8 mouse cellular contexts compared by ENCODE assay signal in genomic region chr10:80702536-80703390, GRCm38 (mm10). TPM values are rescaled to one million over a fixed set of nuclear protein-coding genes. Genes with fewer than 3 reads are reported as not detected.
A peak's percentile ranks its signal among the peaks of the same experiment; 100 is the strongest.
DNase-seq lines count a peak whose midpoint lies in the region; ATAC-seq and TF ChIP-seq lines count a peak whose summit lies in the region.

No protein-coding gene starts in this region.

- TF ChIP-seq RAD21 in MEL (IDR thresholded peaks at IDR 0.05; ENCODE audit: low read depth, low read length): no peak

- DNase-seq in MEL (ENCODE audit: low read depth, low spot score): peak; percentile 97
- DNase-seq in cerebellum, adult 2 months: peak; percentile 95 to 96
- peak; percentile 92 for DNase-seq in forelimb bud, embryonic 11.5 days (ENCODE audit: low read depth, low spot score)
- DNase-seq in hindbrain, embryonic 10.5 days (ENCODE audit: low spot score): peak; percentile 94
- DNase-seq in layer of hippocampus, adult 9-11 months: peak; percentile 98
- peak; percentile 98 for DNase-seq in lung, postnatal 0 days (ENCODE audit: low spot score)
- DNase-seq in ovary, postnatal 14 days (ENCODE audit: low spot score): peak; percentile 92
- peak; percentile 91 for DNase-seq in thymus, postnatal 14 days

- peaks cover 17 to 33% of the 10 kb centered on the region in 2 experiments for H3K4me1 ChIP-seq in MEL (ENCODE audit: control insufficient read depth in 1 of 2, insufficient read depth in 2 of 2, low read length in 2 of 2)
- peaks cover 28% of the 10 kb centered on the region for H3K4me1 ChIP-seq in cerebellum, adult 2 months (ENCODE audit: control insufficient read depth, insufficient read depth, low read length)
- H3K4me1 ChIP-seq in hindbrain, embryonic 10.5 days (replicated peaks): peaks cover 57% of the 10 kb centered on the region
- H3K4me1 ChIP-seq in lung, postnatal 0 days (ENCODE audit: insufficient read depth, low read depth, low read length): peaks cover 15% of the 10 kb centered on the region

- H3K9me3 ChIP-seq in MEL (replicated peaks; ENCODE audit: insufficient read depth, low read length): no peaks in the 10 kb centered on the region
- H3K9me3 ChIP-seq in hindbrain, embryonic 10.5 days: no peaks in the 10 kb centered on the region
- H3K9me3 ChIP-seq in lung, postnatal 0 days (ENCODE audit: low read length): no peaks in the 10 kb centered on the region

- no peak for TF ChIP-seq CTCF in MEL (IDR thresholded peaks at IDR 0.05 in 2 of 3, conservative IDR thresholded peaks at IDR 0.05 in 1 of 3; ENCODE audit: control insufficient read depth in 1 of 3, insufficient read depth in 1 of 3, low read depth in 2 of 3, low read length in 3 of 3, poor library complexity in 1 of 3, severe bottlenecking in 1 of 3)
- no peak for TF ChIP-seq CTCF in cerebellum, adult 2 months (IDR thresholded peaks at IDR 0.05; ENCODE audit: borderline replicate concordance, insufficient read depth, low read depth, low read length)
- TF ChIP-seq CTCF in lung, postnatal 0 days (IDR thresholded peaks at IDR 0.05): peak; percentile 29

- H3K27ac ChIP-seq in MEL (ENCODE audit: control insufficient read depth, low read depth, low read length): peak overlapping the region; percentile 64
- peak overlapping the region; percentile 32 for H3K27ac ChIP-seq in cerebellum, adult 2 months (ENCODE audit: insufficient read depth, low read length)
- H3K27ac ChIP-seq in hindbrain, embryonic 10.5 days: peak overlapping the region; percentile 88
- H3K27ac ChIP-seq in lung, postnatal 0 days (ENCODE audit: low read length): peak overlapping the region; percentile 89

- H3K79me2 ChIP-seq in MEL (ENCODE audit: control insufficient read depth, insufficient read depth, low read length, poor library complexity): peaks cover 4% of the 10 kb centered on the region

- TF ChIP-seq EP300 in MEL (IDR thresholded peaks at IDR 0.05; ENCODE audit: low read depth in 1 of 2, low read length in 2 of 2): no peak
- no peak for TF ChIP-seq EP300 in lung, postnatal 0 days (IDR thresholded peaks at IDR 0.05)

- TF ChIP-seq POLR2A in MEL (IDR thresholded peaks at IDR 0.05; ENCODE audit: control insufficient read depth in 1 of 2, insufficient read depth in 1 of 2, low read depth in 1 of 2, low read length in 2 of 2, poor library complexity in 1 of 2): no peak
- TF ChIP-seq POLR2A in cerebellum, adult 2 months (IDR thresholded peaks at IDR 0.05; ENCODE audit: borderline replicate concordance, insufficient read depth, low read length): peak; percentile 62; the same call in 1 of the 2 replicates

- ATAC-seq in lung, postnatal 0 days: peak; percentile 87

- peaks cover 0 to 20% of the 10 kb centered on the region in 2 experiments; a peak in 2 of 4 replicates for H3K36me3 ChIP-seq in MEL (ENCODE audit: control insufficient read depth in 1 of 2, insufficient read depth in 2 of 2, low read length in 2 of 2)
- peaks cover 37% of the 10 kb centered on the region for H3K36me3 ChIP-seq in hindbrain, embryonic 10.5 days
- peaks cover 6% of the 10 kb centered on the region for H3K36me3 ChIP-seq in lung, postnatal 0 days (ENCODE audit: insufficient read depth, low read length)

- H3K27me3 ChIP-seq in MEL (ENCODE audit: control insufficient read depth in 1 of 2, insufficient read depth in 2 of 2, low read length in 2 of 2): no peaks in the 10 kb centered on the region
- H3K27me3 ChIP-seq in cerebellum, adult 2 months (ENCODE audit: control insufficient read depth, insufficient read depth, low read length): no peaks in the 10 kb centered on the region
- H3K27me3 ChIP-seq in hindbrain, embryonic 10.5 days (ENCODE audit: insufficient read depth, poor library complexity, severe bottlenecking): no peaks in the 10 kb centered on the region
- H3K27me3 ChIP-seq in lung, postnatal 0 days (replicated peaks; ENCODE audit: insufficient read depth, low read length): no peaks in the 10 kb centered on the region

- WGBS in cerebellum, adult 2 months: under 1% methylated on average over 47 of the region's 47 CpGs
- 2% methylated on average over 47 of the region's 47 CpGs for WGBS in hindbrain, embryonic 10.5 days
- WGBS in lung, postnatal 0 days: 2% methylated on average over 47 of the region's 47 CpGs

- peak overlapping the region; percentile 64 for H3K4me2 ChIP-seq in lung, postnatal 0 days (replicated peaks; ENCODE audit: low read depth, low read length)

- peak overlapping the region; percentile 60 to 93 for H3K4me3 ChIP-seq in MEL (ENCODE audit: control insufficient read depth in 1 of 2, insufficient read depth in 1 of 2, low read depth in 2 of 2, low read length in 2 of 2)
- H3K4me3 ChIP-seq in cerebellum, adult 2 months (replicated peaks; ENCODE audit: insufficient read depth, low read depth, low read length): peak overlapping the region; percentile 68
- H3K4me3 ChIP-seq in hindbrain, embryonic 10.5 days: peak overlapping the region; percentile 73
- peak overlapping the region; percentile 43 for H3K4me3 ChIP-seq in lung, postnatal 0 days (ENCODE audit: low read depth, low read length)

- peak overlapping the region; percentile 63 for H3K9ac ChIP-seq in MEL (ENCODE audit: control insufficient read depth, low read depth, low read length, poor library complexity, severe bottlenecking)
- H3K9ac ChIP-seq in lung, postnatal 0 days (replicated peaks; ENCODE audit: low read depth): peak overlapping the region; percentile 33

TF ChIP-seq in MEL, 35 proteins besides CTCF, POLR2A, EP300 and RAD21:
- TF ChIP-seq UBTF (IDR thresholded peaks at IDR 0.05; ENCODE audit: borderline replicate concordance, insufficient read depth, low read depth, low read length) (peak; percentile 49; the same call in 1 of the 2 replicates), POLR2AphosphoS5 (IDR thresholded peaks at IDR 0.05; ENCODE audit: borderline replicate concordance, low read depth, low read length) (no peak), SIN3A (IDR thresholded peaks at IDR 0.05; ENCODE audit: low read length) (peak; percentile 62), ZNF384 (IDR thresholded peaks at IDR 0.05; ENCODE audit: low read depth, low read length) (0 out of 2 replicates have a peak, but pooled peaks have one; percentile 2), GATA1 (IDR thresholded peaks at IDR 0.05; ENCODE audit: low read depth, low read length) (no peak), MAX (IDR thresholded peaks at IDR 0.05; ENCODE audit: low read length) (peak; percentile 67), MXI1 (IDR thresholded peaks at IDR 0.05; ENCODE audit: low read depth, low read length) (peak; percentile 90), NRF1 (IDR thresholded peaks at IDR 0.05; ENCODE audit: insufficient read depth, low read depth, low read length, poor library complexity, severe bottlenecking) (peak; percentile 48; the same call in 1 of the 2 replicates), NELFE (IDR thresholded peaks at IDR 0.05; ENCODE audit: low read depth, low read length) (peak; percentile 38; the same call in 1 of the 2 replicates), HCFC1 (IDR thresholded peaks at IDR 0.05; ENCODE audit: low read depth, low read length) (peak; percentile 22; the same call in 1 of the 2 replicates), USF2 (IDR thresholded peaks at IDR 0.05; ENCODE audit: borderline replicate concordance in 1 of 2, insufficient read depth in 1 of 2, low read depth in 1 of 2, low read length in 2 of 2) (no peak)

RNA-seq across cellular contexts. Expression of gene Izumo4, which starts 0.8 kb away (rescaled TPM):
- 1.0 and 1.5 TPM in 2 replicates for total RNA-seq in MEL (2012; rRNA removed)
- 1 to 10 TPM in 1 of 2 experiments, not detected in 1; 3.8 TPM for polyA plus RNA-seq in MEL (2012; ENCODE audit: insufficient read depth in 1 of 2, insufficient read length in 2 of 2, low read depth in 1 of 2, low replicate concordance in 2 of 2, missing spikeins in 1 of 2)
- polyA plus RNA-seq in cerebellum, adult 2 months (2012; rRNA removed): 112 and 117 TPM in 2 replicates
- polyA plus RNA-seq in hindbrain, embryonic 10.5 days (2016; fragmentation: Nextera tagmentation; extraction: Ambion mirVana): 13.7 and 18.7 TPM in 2 replicates
- 28.7 and 28.8 TPM in 2 replicates for polyA plus RNA-seq in lung, postnatal 0 days (2015; fragmentation: Nextera tagmentation; extraction: Ambion mirVana)

RNA-seq across cellular contexts. Expression of gene Mob3a, which starts 1.0 kb away (rescaled TPM):
- 38.3 and 38.7 TPM in 2 replicates for total RNA-seq in MEL (2012; rRNA removed)
- polyA plus RNA-seq in MEL (2012; ENCODE audit: insufficient read depth in 1 of 2, insufficient read length in 2 of 2, low read depth in 1 of 2, low replicate concordance in 2 of 2, missing spikeins in 1 of 2): 10 to 100 TPM in 1 of 2 experiments, not detected in 1; 63.4 TPM
- polyA plus RNA-seq in cerebellum, adult 2 months (2012; rRNA removed): 12.6 and 14.2 TPM in 2 replicates
- 68.8 and 77.2 TPM in 2 replicates for polyA plus RNA-seq in hindbrain, embryonic 10.5 days (2016; fragmentation: Nextera tagmentation; extraction: Ambion mirVana)
- 32.6 and 37.0 TPM in 2 replicates for polyA plus RNA-seq in lung, postnatal 0 days (2015; fragmentation: Nextera tagmentation; extraction: Ambion mirVana)

RNA-seq across cellular contexts. Expression of gene Mknk2, which starts 24.9 kb away (rescaled TPM):
- total RNA-seq in MEL (2012; rRNA removed): 68.6 and 87.1 TPM in 2 replicates
- 100 to 1,000 TPM in 1 of 2 experiments, 10 to 100 TPM in 1; 47.4 to 184 TPM for polyA plus RNA-seq in MEL (2012; ENCODE audit: insufficient read depth in 1 of 2, insufficient read length in 2 of 2, low read depth in 1 of 2, low replicate concordance in 2 of 2, missing spikeins in 1 of 2)
- polyA plus RNA-seq in cerebellum, adult 2 months (2012; rRNA removed): 59.3 and 64.4 TPM in 2 replicates
- 93.2 and 97.8 TPM in 2 replicates for polyA plus RNA-seq in hindbrain, embryonic 10.5 days (2016; fragmentation: Nextera tagmentation; extraction: Ambion mirVana)
- 92.2 and 103 TPM in 2 replicates for polyA plus RNA-seq in lung, postnatal 0 days (2015; fragmentation: Nextera tagmentation; extraction: Ambion mirVana)

RNA-seq across cellular contexts. Expression of gene Ap3d1, which starts 39.3 kb away (rescaled TPM):
- total RNA-seq in MEL (2012; rRNA removed): 29.6 and 32.7 TPM in 2 replicates
- polyA plus RNA-seq in MEL (2012; ENCODE audit: insufficient read depth in 1 of 2, insufficient read length in 2 of 2, low read depth in 1 of 2, low replicate concordance in 2 of 2, missing spikeins in 1 of 2): 100 to 1,000 TPM in 1 of 2 experiments, 10 to 100 TPM in 1; 54.5 to 260 TPM
- polyA plus RNA-seq in cerebellum, adult 2 months (2012; rRNA removed): 175 and 189 TPM in 2 replicates
- 59.9 and 65.8 TPM in 2 replicates for polyA plus RNA-seq in hindbrain, embryonic 10.5 days (2016; fragmentation: Nextera tagmentation; extraction: Ambion mirVana)
- polyA plus RNA-seq in lung, postnatal 0 days (2015; fragmentation: Nextera tagmentation; extraction: Ambion mirVana): 49.3 and 58.2 TPM in 2 replicates

RNA-seq across cellular contexts. Expression of gene Btbd2, which starts 45.9 kb away (rescaled TPM):
- total RNA-seq in MEL (2012; rRNA removed): 35.4 and 43.1 TPM in 2 replicates
- polyA plus RNA-seq in MEL (2012; ENCODE audit: insufficient read depth in 1 of 2, insufficient read length in 2 of 2, low read depth in 1 of 2, low replicate concordance in 2 of 2, missing spikeins in 1 of 2): 10 to 100 TPM in 1 of 2 experiments, not detected in 1; 81.8 TPM
- 106 and 108 TPM in 2 replicates for polyA plus RNA-seq in cerebellum, adult 2 months (2012; rRNA removed)
- 77.0 and 77.1 TPM in 2 replicates for polyA plus RNA-seq in hindbrain, embryonic 10.5 days (2016; fragmentation: Nextera tagmentation; extraction: Ambion mirVana)
- 41.7 and 42.9 TPM in 2 replicates for polyA plus RNA-seq in lung, postnatal 0 days (2015; fragmentation: Nextera tagmentation; extraction: Ambion mirVana)

Comparison
In these comparisons a context has a peak if more than half of its experiments do, and no peak if none do; other contexts are left out.
1. Peak in every context shown above with its lines: DNase-seq, ATAC-seq, H3K4me3 ChIP-seq and H3K27ac ChIP-seq.
2. H3K27ac ChIP-seq: peak in every context shown above with its lines; median percentile 89 in lung, postnatal 0 days; 88 in hindbrain, embryonic 10.5 days; 64 in MEL; 32 in cerebellum, adult 2 months.